Mouse (Mus musculus) skeletal muscle tissue, adult 2 months (tissue): ENCODE results near the gene Cyp4f17.
A peak's percentile ranks its signal among the peaks of the same experiment; 100 is the strongest.
"Not testable (repeated sequence)": the region's sequence is repeated elsewhere in the genome, so short reads cannot be mapped to it uniquely, and the experiment has no call there.

Source experiments
- DNase-seq: peaks from one replicate; pipeline ENCODE4 v3.0.0-alpha.2; 2012; ENCODE audit warnings: low read depth, low spot score

Cyp4f17 gene

DNA sequence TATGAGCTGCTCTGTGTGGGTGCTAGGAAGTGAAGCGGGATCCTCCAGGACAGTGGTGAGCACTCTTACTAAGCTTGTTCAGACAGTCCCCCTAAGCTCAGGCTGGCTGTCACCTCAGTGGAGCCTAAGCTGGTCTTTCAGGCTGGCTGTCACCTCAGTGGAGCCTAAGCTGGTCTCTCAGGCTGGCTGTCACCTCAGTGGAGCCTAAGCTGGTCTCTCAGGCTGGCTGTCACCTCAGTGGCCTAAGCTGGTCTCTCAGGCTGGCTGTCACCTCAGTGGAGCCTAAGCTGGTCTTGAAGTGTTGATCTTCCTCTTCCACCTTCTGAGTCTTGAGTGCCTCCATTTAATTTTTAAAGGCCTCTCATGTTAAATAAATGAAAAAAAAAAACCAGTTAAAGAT, 20.5 kb downstream of the Cyp4f17 start:
- not testable (repeated sequence) for DNase-seq

DNA sequence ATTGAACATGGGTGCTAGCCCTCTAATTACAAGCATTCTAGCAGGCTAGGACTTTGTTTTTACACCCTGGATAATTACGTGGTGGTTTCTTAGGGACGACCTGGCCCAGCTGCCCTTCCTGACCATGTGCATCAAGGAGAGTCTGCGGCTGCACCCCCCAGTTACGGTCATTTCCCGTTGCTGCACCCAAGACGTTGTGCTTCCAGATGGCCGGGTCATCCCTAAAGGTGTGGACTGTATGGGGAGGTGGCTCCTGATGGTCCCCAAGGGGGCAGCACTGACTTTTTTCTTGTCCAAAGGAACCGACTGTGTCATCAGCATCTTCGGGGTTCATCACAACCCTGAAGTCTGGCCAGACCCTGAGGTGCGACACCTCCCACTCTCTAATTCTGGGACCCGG, 21.9 kb downstream of the Cyp4f17 start:
- DNase-seq: no peak

DNA sequence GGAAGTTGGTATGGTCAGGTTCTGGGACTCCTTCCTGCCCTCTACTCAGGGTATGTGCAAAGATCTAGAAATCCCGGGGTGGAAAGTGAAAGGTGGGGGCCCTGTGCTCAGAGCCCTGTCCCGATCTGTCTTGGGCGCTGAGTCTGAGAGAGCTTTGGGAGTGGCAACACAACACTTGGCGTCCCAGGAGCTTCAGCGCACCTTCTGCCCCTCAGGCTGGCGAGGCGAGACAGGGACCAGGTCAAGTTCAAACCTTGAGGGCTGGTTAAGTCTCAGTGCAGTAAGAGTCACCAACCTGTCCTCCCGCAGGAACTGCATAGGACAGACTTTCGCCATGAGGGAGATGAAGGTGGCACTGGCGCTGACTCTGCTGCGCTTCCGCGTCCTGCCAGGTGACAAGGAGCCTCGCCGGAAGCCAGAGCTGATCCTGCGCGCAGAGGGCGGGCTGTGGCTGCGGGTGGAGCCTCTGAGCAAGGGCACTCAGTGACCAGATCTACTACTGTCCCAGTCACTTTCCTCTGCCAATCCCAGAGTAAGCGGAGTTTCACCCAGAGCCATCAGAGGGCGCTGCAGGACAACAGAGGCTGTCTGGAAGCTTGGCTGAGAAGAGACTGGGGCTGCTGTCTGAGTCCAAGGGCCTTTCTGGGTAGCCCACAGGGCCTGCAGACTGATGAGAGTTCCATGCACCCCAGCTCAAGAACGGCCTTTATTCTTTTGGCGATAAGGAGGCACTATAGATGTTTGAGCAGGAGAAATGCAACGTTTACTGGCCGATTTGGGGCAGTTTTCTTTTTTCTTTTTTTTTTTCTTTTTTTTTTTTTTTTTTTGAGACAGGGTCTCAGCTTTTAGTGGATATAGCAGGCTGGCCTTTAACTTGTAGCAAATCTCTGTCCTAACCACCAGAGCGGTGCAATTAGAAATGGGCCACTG, 22.8 kb downstream of the Cyp4f17 start:
- DNase-seq: peak; percentile 75

- DNase-seq: not testable (repeated sequence)
These were observed 26.5 kb downstream of the Cyp4f17 start for GRCm38 (mm10) chr17:32532356-32532755.

GRCm38 (mm10) chr17:32534068-32534467, 28.2 kb downstream of the Cyp4f17 start:
- no peak for DNase-seq

DNA sequence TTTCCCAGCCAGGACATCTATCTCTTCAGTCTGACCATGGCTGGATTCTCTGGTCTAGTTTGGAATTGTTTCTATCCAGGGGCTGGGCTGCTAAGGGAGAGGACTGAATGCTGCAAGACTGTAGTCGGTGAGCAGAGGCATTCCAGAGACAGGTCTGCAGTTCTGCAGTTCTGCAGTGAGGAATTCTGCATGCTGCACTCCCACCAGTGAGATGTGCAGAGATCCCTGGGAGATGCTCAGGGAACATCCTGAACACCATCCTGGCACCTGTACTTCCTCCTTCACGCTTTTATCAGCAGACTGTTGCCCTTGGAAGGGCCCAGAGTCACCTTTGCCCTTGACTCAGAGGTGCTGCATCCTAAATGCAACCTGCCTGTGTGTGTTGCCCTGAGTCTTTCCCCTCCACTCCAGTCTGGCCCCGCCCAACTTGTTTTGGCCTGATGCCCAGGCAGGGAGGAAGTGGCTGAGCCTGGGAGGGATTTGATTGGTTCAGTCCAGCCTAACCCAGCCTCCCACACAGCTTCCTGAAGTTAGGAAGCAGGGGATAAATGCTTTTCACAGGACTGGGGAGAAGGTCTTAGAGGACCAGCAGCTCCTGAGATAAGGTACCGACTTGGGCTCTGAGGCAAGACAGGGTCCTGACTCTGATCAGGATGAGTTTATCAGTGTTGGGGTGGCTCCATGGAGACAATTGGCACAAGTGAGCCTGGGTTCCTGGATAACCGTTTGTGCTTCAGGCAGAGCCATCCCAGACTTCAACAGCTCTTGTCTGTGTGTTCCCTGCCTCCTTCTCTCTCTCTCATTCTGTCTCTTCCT, 30.4 kb downstream of the Cyp4f17 start, which contains the start of gene Cyp4f16:
TSS of gene Cyp4f16 (plus strand) at position 508 of the 816 bp plus-strand sequence.
- peak; percentile 71 for DNase-seq

- no peak for DNase-seq
These were observed 31.0 kb downstream of the Cyp4f17 start for GRCm38 (mm10) chr17:32536867-32537250.

- DNase-seq: not testable (repeated sequence)
These were observed 38.9 kb downstream of the Cyp4f17 start for GRCm38 (mm10) chr17:32544792-32545191.

DNA sequence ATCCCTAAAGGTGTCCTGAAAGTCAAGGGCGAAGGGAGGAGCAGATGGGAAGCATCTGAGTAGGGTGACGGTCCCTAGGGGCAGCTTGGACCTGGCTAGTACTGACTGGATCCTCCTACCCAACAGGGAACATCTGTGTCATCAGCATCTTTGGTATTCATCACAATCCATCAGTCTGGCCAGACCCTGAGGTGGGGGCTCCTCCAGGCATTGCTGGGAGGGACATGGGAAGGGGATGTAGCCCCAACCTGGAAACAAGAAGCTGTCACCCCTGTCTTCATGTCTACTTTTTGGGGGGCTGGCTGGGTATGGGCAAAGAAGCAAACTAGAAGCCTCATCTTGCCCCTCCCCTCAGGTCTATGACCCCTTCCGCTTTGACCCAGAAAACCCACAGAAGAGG, 44.5 kb downstream of the Cyp4f17 start:
- DNase-seq: not testable (repeated sequence)

GRCm38 (mm10) chr17:32550900-32551770, 45.3 kb downstream of the Cyp4f17 start:
- no peak for DNase-seq

DNA sequence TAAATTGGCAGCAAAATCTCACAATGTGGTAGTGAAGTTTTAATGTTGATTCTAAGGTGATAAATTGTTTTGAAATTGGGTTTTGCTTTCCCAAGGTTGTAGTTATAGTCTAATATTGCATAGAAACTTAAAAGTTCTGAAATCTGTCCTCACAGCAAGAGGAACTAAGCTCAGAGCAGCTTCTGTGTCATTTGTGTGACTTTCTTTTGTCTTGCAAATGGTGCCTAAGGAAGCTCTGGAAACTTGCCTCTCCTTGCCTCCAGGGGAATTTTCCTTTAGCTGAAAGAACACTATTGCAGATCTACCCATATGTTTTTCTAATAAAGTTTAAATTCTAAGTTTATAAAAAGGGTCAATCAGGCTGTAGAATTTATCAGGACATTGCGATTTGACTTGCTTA, 47.2 kb downstream of the Cyp4f17 start:
- not testable (repeated sequence) for DNase-seq

- not testable (repeated sequence) for DNase-seq
These were observed 48.5 kb downstream of the Cyp4f17 start for GRCm38 (mm10) chr17:32554368-32554767.

GRCm38 (mm10) chr17:32563301-32563700, 57.5 kb downstream of the Cyp4f17 start:
- DNase-seq: not testable (repeated sequence)

GRCm38 (mm10) chr17:32573286-32573685, 67.4 kb downstream of the Cyp4f17 start:
- DNase-seq: not testable (repeated sequence)

DNA sequence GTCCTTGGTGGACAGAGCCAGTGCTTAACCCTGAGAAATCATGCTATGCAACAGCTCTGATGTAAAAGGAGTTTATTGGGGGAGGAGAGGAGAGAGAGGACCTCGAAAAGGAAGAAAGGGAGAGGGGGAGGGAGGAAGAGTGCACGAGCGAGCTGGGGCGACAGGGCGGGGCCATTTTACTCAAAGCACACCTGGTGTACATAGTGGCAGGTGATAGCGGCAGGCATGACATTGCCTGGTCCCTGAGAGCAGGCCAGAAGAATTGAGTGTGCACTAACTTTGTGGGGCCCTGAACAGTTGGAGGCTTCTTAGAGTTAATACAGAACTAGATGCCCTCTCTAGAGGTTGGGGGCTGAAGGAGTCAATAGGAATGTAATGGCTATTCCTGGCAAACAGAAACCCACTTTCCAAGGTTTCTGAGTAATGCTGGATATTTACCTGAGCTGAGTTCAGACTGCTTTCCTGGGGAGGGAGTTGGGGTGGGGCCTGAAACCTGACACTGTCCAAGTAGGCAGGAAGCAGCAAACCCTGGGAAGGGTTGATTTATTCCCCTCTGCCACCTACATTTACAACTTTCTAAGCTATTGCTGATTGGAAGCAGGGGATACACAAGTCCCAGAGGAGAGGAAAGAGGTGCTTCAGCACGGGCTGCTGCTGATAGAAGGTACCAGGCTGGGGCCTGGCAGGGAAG, 71.8 kb downstream of the Cyp4f17 start:
- DNase-seq: no peak
